Mouse (Mus musculus) liver, adult (tissue): ENCODE measurements around the gene Gm8082.
"Not testable (repeated sequence)": the region's sequence is repeated elsewhere in the genome, so short reads cannot be mapped to it uniquely, and the experiment has no call there.

Experiments
- GATA4 ChIP-seq: IDR thresholded peaks from 2 replicates; pipeline ENCODE4 v1.6.1; 2014; ENCODE audit warnings: mild to moderate bottlenecking, low read length; ENCODE audit not compliant: insufficient replicate concordance

The Gm8082 gene

DNA sequence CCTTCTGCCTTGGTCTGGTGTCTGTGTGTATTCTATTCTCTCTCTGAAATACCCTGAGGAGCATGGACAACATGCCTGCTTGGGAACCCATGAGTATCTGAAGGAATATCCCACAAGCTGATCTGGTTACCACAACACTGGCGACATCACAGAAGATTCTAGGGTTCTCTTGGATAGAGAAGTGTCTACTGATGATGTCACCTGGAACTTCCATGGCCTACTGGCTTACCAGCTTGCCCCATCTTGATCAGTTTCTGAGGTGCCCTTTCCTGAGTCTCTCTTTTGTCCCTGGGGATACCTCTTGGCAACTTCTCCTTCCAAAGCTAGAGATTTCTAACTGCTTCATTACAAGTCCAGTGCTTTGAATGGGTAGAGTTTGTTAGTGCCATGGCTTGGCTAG, at the start of gene Gm8082:
Gene Gm8082 (minus strand): TSS at position 101 of the 400 bp plus-strand sequence.
- TF ChIP-seq GATA4 = not testable (repeated sequence)

DNA sequence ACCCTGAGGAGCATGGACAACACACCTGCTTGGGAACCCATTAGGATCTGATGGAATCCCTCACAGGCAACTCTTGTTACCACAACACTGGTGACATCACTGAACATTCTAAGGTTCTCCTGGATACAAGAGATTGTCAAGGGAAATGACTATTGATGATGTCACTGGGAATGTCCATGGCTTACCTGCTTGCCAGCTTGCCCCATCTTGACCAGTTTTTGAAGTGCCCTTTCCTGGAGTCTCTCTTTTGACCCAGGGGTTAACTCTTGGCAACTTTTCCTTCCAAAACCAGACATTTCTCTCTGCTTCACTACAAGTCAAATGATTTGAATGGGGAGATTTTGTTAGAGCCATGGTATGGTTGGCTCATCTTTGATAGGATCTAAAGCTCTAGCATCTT, 22.1 kb upstream of the Gm8082 start, which contains the start of gene Gm10376:
Gene Gm10376 (minus strand): TSS at position 101 of the 400 bp plus-strand sequence.
- not testable (repeated sequence) for TF ChIP-seq GATA4
